In genomic region chr5:30961545-30962505, GRCm38 (mm10) we compare ENCODE assay signal across 11 mouse cellular contexts. TPM values are rescaled to one million over a fixed set of nuclear protein-coding genes. Genes with fewer than 3 reads are reported as not detected.
DNase-seq lines count a peak whose midpoint lies in the region; ATAC-seq and TF ChIP-seq lines count a peak whose summit lies in the region.
"Had no signal": no experiment of that assay in that cellular context is flagged by ENCODE, and none has a peak within 500 bp of the region (broad histone marks: within the 10 kb centered on the region; RNA-seq: fewer than 3 reads in every experiment).

No protein-coding gene starts in this region.

- DNase-seq in heart, postnatal 0 days (ENCODE audit: low spot score): no peak
- no peak for DNase-seq in heart, postnatal 10 days
- peak; percentile 47 for DNase-seq in 3T3-L1 (ENCODE audit: low read depth, low spot score)
- peak; percentile 85 for DNase-seq in MEL-GATA-1-ER (ENCODE audit: extremely low read depth, low read depth)
- DNase-seq in lung, postnatal 36 days: peak; percentile 76
- no peak for DNase-seq in layer of hippocampus, adult 11-12 months (ENCODE audit: low spot score)
- no peak for DNase-seq in layer of hippocampus, postnatal 14 days (ENCODE audit: low spot score in 2 of 2)
- no peak for DNase-seq in spleen, adult 12 weeks (ENCODE audit: low spot score)

- intact Hi-C loops in heart, postnatal 10 days (cut with DNase I): no loop called here

- no peaks in the 10 kb centered on the region for H3K9me3 ChIP-seq in heart, postnatal 0 days (replicated peaks; ENCODE audit: control insufficient read depth, low read length)
- H3K9me3 ChIP-seq: forebrain, embryonic 10.5 days; limb, embryonic 13.5 days had no signal

- no peak for TF ChIP-seq CTCF in heart, postnatal 0 days (IDR thresholded peaks at IDR 0.05; ENCODE audit: low read depth)

- 40% methylated on average over 10 of the region's 10 CpGs for WGBS in heart, postnatal 0 days

- H3K36me3 ChIP-seq in heart, postnatal 0 days (replicated peaks; ENCODE audit: control insufficient read depth, insufficient read depth, low read length): peaks cover 10% of the 10 kb centered on the region

- ATAC-seq in heart, postnatal 0 days (ENCODE audit: insufficient read depth, low read depth): no peak
- ATAC-seq: midbrain, embryonic 16.5 days had no signal

- peak; percentile 29; the same call in 1 of the 2 replicates for TF ChIP-seq EP300 in heart, postnatal 0 days (IDR thresholded peaks at IDR 0.05; ENCODE audit: low read depth)

- H3K27ac ChIP-seq in heart, postnatal 0 days (ENCODE audit: low read depth): no peak overlapping the region
- H3K27ac ChIP-seq: forebrain, embryonic 10.5 days; limb, embryonic 13.5 days had no signal

- H3K9ac ChIP-seq in heart, postnatal 0 days (replicated peaks; ENCODE audit: low read depth, low read length): no peak overlapping the region
- H3K9ac ChIP-seq: limb, embryonic 13.5 days had no signal

- no peaks in the 10 kb centered on the region for H3K27me3 ChIP-seq in heart, postnatal 0 days (ENCODE audit: control insufficient read depth, insufficient read depth, low read length)

- H3K4me2 ChIP-seq in heart, postnatal 0 days (ENCODE audit: low read depth, low read length): no peak overlapping the region
- H3K4me2 ChIP-seq: limb, embryonic 13.5 days had no signal

- peaks cover 19% of the 10 kb centered on the region for H3K4me1 ChIP-seq in heart, postnatal 0 days (ENCODE audit: control insufficient read depth, insufficient read depth)

- H3K4me3 ChIP-seq in heart, postnatal 0 days (ENCODE audit: low read depth, low read length): no peak overlapping the region
- H3K4me3 ChIP-seq: forebrain, embryonic 10.5 days; limb, embryonic 13.5 days had no signal

RNA-seq across cellular contexts. Expression of gene Preb, which starts 1.7 kb away (rescaled TPM):
- 20.8 and 40.0 TPM in 2 replicates for total RNA-seq in heart, postnatal 0 days (2014; rRNA removed; ENCODE audit: low replicate concordance)
- polyA plus RNA-seq in heart, postnatal 0 days (2015; fragmentation: Nextera tagmentation; extraction: Ambion mirVana): 54.3 and 64.3 TPM in 2 replicates
- 10 to 100 TPM; 64.9 to 71.3 TPM for total RNA-seq in heart, postnatal 10 days (2021)
- total RNA-seq in layer of hippocampus, postnatal 14 days (2021): 100 to 1,000 TPM; 129 to 131 TPM

RNA-seq across cellular contexts. Expression of gene Tcf23, which starts 6.6 kb away (rescaled TPM):
- not detected in 2 replicates for total RNA-seq in heart, postnatal 0 days (2014; rRNA removed; ENCODE audit: low replicate concordance)
- 0.15 and 0.21 TPM in 2 replicates for polyA plus RNA-seq in heart, postnatal 0 days (2015; fragmentation: Nextera tagmentation; extraction: Ambion mirVana)
- total RNA-seq in heart, postnatal 10 days (2021): under 1 TPM; 0.15 to 0.53 TPM
- under 1 TPM in 1 of 2 experiments, not detected in 1; 0.17 TPM for total RNA-seq in layer of hippocampus, postnatal 14 days (2021)
- polyA plus RNA-seq: forebrain, embryonic 10.5 days; limb, embryonic 13.5 days; midbrain, embryonic 16.5 days had no signal

RNA-seq across cellular contexts. Expression of gene Cgref1, which starts 16.4 kb away (rescaled TPM):
- total RNA-seq in heart, postnatal 0 days (2014; rRNA removed; ENCODE audit: low replicate concordance): 0.77 and 3.0 TPM in 2 replicates
- 1.1 and 1.2 TPM in 2 replicates for polyA plus RNA-seq in heart, postnatal 0 days (2015; fragmentation: Nextera tagmentation; extraction: Ambion mirVana)
- under 1 TPM; 0.60 to 0.64 TPM for total RNA-seq in heart, postnatal 10 days (2021)
- 10 to 100 TPM; 24.6 to 26.9 TPM for total RNA-seq in layer of hippocampus, postnatal 14 days (2021)

RNA-seq across cellular contexts. Expression of gene Khk, which starts 40.6 kb away (rescaled TPM):
- 11.8 and 15.0 TPM in 2 replicates for total RNA-seq in heart, postnatal 0 days (2014; rRNA removed; ENCODE audit: low replicate concordance)
- polyA plus RNA-seq in heart, postnatal 0 days (2015; fragmentation: Nextera tagmentation; extraction: Ambion mirVana): 16.2 and 18.5 TPM in 2 replicates
- 10 to 100 TPM in 1 of 2 experiments, 1 to 10 TPM in 1; 9.5 to 12.7 TPM for total RNA-seq in heart, postnatal 10 days (2021)
- 10 to 100 TPM; 11.5 to 12.9 TPM for total RNA-seq in layer of hippocampus, postnatal 14 days (2021)

RNA-seq across cellular contexts. Expression of gene Emilin1, which starts 48.6 kb away (rescaled TPM):
- total RNA-seq in heart, postnatal 0 days (2014; rRNA removed; ENCODE audit: low replicate concordance): 63.5 and 64.5 TPM in 2 replicates
- polyA plus RNA-seq in heart, postnatal 0 days (2015; fragmentation: Nextera tagmentation; extraction: Ambion mirVana): 68.3 and 70.4 TPM in 2 replicates
- total RNA-seq in heart, postnatal 10 days (2021): 10 to 100 TPM; 68.4 to 76.3 TPM
- total RNA-seq in layer of hippocampus, postnatal 14 days (2021): 1 to 10 TPM; 3.9 to 4.5 TPM

Comparison
In these comparisons a context has a peak if more than half of its experiments do, and no peak if none do; other contexts are left out.
1. DNase-seq: peak in 3T3-L1 (single experiment), MEL-GATA-1-ER (single experiment) and lung, postnatal 36 days (single experiment); none in heart, postnatal 0 days (single experiment), heart, postnatal 10 days (0 of 2), layer of hippocampus, adult 11-12 months (single experiment), layer of hippocampus, postnatal 14 days (0 of 2) and spleen, adult 12 weeks (single experiment).